Mouse (Mus musculus) cerebellum, adult 9-10 months (tissue): ENCODE data around the gene Pfkp.

Experiments used
- DNase-seq: peaks from one replicate; pipeline ENCODE4 v3.0.0; 2022

The Pfkp gene

DNA sequence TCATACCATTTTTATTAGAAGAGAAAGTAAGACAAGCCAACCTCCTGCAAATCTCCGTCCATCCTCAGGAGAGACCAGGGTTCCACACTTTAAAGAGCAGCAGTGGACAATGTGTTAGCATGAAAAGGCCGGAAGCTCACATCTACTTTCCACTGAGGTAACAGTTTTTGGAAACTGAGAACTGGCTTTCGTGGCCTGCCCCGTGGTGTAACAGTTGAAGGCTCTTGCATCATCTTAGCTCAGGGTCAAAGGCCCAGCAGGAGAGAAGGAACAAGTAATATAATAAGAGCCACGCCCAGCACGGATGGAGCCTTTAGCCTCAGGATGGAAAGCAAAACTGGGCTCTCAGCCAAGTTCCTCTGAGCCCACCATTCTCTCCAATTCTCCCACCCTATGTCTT lies 12.1 kb downstream of the Pfkp start:
- DNase-seq = no peak

DNA sequence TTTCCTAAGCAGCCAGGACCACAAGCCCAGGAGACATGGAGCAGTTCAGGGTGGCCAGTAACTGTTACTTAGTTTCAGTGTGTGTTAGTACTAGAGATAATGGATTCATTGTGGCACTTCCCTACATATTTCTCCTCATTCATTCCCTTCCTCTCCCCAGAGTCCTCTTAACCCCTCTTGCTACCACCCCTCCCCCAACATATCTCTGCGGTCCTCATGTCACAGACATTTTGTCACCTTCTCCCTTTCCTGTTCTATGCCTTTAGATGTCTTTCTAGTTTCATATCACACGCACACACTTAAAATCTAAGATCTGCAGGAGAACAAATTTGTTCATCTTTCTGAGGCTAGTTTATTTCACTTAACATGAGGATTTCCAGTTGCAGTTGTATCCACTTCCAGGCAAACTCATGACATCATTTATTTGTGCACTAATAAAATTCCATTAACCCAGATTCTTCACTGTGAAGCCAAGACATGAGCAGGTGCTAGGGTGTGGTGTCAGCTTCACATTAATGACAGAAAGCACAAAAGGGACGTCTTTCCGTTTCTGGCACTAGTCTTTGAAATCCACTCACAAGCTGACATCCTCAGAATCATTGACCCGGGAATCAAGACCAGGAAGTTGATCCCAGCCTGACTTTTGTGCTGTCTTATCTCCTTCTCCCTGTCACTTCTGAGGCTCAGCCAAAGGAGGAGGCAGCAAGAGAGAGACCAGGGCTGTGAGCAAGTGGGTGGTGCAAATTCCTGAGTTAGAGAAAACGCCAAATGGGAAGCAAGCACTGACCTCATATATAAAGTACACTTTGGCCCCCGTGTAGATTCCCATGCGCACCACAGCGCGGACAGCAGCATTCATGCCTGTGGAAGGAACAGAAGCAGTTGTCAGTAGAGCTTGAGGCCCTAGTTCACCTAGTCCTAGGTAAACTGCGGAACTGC lies 13.2 kb downstream of the Pfkp start:
- no peak for DNase-seq

DNA sequence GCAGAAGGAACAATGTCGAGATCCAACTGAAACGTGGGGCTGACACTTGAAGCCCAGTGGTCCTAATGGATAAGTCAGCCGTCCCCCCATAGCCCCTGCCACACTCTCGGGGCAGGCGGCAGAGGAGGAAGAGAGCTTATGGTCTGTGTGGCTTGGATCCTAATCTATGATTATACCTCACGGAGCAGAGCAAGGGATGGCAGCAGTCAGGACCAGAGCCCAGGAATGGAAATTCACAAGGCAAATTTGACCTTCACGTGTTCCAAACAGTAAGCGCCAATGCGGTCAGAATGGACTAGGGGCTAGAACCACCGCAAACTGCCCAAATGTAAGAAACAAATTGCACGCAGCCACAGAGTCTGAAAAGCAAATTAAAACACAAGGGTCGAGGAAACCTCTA lies 14.5 kb downstream of the Pfkp start:
- DNase-seq = no peak

DNA sequence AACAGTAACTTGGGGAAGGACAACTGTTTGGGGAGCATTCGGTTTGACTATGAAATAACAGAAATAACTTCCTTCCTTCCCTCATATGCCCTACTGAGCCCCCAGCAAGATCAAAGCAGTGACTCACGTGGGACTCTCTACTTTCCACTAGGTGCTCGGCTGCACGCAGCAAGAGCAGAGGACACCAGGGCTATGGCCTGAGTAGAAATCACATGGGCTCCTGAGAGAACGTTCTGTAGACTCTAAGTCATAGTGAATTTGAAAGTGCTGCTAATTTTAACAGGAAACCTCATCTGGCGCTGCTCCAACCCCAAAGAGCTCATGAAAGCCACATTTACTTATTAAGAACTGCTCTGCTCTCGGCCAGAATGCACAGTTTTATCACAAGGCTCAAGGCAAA lies 15.1 kb downstream of the Pfkp start:
- DNase-seq = no peak

DNA sequence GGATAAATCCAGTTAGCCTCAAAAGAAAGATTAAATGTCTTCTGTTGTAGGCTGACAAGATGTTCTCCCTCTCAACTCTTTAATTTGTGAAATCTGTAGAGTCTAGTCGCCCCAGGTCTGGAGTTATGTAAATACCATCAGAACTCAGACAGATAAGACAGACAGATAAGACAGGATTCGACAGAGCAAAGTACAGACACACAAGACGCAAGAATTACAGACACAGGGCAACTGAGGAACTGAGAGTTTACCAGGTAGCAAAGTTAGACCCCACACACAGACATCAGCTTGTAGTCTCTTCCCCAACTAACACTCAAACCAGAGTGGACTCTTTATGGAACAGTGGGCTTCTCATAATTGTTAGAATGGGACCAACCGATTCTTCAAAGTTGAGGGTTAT lies 15.6 kb downstream of the Pfkp start:
- no peak for DNase-seq

DNA sequence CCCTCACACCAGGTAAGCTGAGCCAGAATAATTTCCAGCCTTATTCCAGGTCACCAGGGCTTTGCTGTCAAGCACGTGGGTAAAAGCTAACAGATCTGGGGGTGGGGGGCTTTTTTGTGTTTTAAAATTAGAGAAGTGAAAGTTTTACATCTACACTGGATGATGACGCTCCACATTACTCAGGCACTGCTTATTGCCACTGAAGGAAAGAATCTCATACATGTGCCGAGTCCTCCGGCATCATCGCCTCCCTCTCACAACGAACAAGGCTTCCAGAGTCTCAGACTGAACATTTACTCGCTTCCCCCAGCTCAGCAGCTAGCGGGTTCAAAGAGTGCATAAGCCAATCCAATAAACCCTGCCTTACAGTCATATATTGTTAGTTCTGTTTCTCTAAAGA lies 16.1 kb downstream of the Pfkp start:
- no peak for DNase-seq

DNA sequence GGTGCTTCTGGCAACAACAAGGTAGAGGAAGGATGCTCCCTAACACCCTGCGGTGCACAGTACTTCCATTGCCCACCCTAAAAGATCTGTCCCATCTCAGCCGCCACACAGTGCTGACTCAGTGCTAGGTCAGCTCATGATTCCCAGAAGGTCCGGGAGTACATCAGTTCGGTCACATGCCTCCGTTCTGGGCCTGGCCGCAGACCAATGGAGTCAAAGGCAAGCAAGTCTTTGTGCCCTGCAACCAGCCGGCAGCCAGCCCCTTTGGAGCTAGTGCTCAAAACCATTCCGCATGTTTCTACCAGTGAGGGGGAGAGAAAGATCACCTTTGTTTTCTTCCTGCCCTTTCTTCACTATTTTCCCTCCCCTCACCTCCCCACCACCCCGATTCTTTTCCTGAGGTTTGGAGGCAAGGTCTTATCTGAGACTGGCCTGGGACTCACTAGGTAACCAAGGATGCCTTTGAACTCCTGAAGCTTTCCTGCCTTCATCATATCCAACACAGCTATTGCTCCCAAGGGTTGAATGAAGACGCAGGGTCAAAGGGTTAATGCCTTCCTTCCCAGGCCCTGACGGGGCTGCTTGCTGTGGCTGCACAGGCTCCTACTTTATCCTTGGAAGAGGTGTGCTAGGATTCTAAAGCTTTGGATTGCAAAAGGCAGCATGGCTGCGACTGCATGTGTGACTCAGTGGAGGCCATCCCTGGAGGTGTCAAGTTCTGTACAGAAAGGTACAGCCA lies 16.6 kb downstream of the Pfkp start:
- no peak for DNase-seq

DNA sequence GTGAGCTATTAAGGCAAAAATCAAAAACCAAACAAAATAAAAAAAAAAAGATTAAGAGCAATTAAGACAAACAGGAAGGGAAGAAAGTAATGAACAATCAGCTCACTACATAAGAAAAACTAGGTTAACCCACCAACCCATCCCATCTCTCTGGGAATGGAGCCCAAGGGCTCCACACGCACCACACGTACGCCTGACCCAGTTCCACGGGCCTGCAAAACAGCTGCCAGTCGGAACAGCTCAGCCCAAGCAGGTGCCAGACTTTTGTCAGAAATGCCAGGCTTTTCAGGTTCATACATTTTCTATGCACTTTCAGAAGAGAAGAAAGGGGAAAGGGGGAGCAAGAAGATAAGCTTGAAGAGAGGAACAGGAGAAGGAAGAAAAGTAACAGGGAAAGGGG lies 17.9 kb downstream of the Pfkp start:
- DNase-seq = no peak

DNA sequence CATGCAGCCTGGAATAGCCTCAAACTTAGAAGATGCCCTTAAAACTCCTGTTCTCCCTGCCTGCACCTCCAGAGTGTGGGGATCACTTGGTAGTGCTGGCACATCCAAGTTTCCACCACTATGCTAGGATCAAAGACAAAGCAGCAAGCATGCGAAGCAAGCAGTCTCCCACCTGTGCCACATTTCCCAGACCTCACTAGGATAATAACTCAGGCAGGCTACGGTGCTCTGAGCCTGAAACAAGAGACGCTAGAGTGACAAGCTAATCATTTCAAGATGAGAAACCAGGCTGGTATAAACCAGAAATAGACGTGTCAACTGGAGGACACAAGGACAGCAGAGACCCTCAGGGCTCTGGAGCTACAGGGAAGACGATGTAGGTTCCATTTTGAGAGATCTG lies 18.6 kb downstream of the Pfkp start:
- no peak for DNase-seq

DNA sequence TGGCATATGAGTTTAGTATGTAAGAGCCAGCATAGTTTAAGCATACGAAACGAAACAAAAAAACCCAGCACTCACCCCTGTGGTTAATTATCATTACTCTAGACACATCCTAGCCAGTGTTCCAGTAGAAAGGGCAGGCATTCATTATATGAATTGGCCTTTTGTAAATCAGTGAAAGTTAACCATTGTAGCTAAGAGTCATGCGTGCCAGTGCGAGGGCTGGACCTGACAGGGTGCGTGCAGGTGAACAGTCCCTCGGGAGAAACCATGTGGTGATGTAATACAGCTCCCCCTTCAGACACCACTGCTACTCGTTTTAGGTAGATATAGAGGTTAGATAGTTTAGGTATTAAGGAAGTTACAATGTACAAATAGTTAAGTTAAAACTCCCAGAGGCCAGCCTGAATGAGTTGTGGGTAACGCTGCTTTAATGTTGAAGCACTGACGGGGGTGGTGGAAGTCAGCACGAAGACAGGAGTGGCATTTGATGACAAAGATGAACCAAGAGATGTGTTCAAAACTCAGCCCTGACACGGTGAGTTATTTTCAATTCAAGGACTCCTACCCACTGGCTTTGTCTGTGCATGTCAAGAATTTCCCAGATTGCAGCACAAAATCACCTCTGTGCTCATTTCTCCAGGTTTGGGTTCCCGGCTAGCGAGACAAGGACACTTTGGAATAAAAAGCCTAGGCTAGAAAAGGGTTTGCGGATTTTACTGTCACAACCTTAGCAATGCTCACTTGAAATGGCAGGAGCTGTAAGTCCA lies 19.4 kb downstream of the Pfkp start:
- no peak for DNase-seq

DNA sequence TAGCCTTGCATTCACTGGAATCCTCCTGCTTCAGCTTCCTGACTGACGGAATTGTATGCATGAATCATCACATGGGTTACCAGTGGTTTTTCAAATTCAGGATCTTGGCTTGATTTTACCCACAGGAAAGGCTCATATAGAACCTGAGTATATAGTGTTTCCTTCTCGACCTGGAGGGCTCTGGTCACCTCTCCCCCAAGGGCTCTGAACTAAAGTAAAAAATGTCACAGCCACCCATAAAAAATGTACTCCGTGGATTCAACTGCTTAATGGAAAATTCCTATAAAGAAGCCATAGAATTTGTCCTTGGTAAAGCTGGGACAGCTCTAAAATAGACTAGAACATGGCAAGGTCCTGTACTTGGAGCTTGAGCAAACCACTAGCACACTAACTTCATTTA lies 20.3 kb downstream of the Pfkp start:
- DNase-seq = no peak

DNA sequence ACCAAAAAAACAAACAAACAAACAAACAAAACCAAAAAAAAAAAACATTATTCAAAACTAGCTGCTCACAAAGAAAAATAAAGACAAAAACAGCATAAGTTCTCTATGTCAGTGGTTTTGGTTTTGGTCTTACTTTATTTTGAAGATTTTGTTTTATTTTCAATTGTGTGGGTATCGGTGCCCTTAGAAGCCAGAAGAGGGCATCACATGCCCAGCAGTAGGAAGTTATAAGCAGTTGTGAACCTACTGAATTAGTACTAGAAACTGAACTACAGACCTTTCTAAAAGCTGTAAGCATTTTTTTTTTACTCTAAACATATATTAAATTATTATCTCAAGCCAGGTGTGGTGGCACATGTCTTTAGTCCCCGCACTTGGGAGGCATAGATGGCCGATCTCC lies 21.2 kb downstream of the Pfkp start:
- no peak for DNase-seq

DNA sequence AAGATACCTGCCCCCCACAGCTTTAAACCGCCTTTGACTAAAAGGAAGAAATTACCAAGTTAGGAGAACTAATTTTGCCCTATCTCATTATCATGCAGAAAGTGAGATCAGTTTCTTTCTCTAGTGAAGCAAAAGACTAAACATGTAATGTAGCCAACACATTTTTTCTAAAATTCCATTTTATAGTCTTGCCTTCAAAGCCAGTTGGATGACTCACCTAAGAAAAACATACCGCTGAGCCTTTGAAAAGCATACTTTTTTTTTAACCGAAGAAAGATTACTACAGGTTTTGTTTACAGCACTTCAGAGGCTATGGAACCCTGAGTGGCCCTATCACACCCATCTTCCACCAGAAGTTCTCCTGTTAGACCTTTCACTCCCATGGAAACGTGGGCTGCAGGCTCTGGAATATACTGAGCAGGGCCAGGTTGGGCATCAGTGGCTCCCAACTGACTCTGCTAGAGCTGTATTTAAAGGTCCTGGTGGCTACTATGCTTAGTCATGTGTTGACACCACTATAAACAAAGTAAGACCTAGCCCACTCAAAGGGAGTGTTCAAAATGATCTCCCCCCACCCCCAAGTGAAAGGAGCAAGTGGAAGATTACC lies 22.0 kb downstream of the Pfkp start:
- no peak for DNase-seq

DNA sequence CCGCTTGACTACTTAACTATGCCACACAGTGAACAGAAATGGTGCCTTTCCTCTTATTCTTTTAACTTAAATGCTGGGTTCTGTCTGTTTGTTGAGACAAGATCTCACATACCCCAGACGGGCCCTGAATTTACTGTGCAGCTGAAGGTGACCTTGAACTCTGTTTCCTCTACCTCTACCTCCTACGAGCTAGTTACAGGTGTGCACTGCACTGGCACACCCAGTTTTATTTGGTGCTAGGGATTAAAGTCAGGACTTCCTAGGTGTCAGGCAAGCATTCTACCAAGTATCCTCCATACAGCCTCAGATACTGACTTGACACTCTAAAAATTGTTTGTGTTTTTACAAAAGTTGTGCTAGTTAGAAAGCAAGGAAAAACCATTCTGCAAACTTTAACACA lies 22.6 kb downstream of the Pfkp start:
- DNase-seq = no peak

DNA sequence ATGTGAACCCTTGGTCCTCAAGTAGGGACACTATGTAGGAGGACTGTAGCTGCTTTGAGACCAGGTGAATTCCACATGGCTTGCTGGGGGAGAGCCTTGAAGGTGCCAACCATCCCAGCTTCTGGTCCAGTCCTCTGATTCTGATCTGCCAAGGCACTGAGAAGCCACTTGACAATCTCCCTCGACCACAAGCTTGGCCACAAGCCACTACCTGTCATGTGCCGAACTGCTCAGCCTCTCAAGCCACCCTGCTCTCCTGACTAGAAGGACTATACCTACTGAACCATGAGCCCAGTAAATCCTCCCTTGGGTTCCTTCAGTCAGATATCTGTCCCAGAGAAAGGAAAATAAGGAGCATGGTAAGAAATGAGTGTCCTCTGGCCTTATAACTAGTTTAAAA lies 24.0 kb downstream of the Pfkp start:
- no peak for DNase-seq

DNA sequence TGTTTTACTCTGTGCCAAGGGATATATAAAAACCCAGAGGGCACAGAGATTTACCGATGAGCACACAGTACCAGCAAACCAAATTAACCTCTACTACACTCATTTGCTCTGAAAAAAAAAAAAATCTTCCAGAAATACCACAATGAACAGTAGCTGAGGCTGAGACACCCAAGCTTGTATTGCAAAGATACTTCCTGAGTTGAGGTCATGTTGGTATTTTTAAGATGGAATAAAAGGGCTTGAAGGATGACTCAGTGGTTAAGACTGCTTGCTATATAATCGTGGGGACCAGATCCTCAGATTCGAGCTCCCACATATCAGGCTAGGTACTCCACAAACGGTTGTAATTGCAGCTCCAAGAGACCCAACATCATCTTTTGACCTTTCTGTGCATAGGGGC lies 24.5 kb downstream of the Pfkp start:
- DNase-seq = no peak

DNA sequence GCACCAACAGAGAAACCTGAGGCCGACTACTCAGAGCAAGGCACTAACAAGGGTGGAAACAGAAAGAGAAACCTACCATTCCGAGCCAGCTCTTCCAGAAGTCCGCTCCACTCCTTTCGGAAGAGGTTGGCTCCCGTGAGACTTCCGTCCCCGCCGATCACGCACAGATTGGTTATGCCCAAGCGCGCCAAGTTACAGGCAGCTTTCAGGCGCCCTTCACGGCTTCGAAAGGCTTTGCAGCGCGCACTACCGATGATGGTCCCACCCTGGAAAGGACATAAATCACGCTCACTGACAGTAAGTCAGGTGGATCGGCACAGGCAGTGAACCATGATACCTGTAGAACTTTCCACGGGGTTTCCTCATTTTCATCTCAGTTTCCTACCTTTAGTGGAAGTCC lies 26.7 kb downstream of the Pfkp start:
- no peak for DNase-seq

DNA sequence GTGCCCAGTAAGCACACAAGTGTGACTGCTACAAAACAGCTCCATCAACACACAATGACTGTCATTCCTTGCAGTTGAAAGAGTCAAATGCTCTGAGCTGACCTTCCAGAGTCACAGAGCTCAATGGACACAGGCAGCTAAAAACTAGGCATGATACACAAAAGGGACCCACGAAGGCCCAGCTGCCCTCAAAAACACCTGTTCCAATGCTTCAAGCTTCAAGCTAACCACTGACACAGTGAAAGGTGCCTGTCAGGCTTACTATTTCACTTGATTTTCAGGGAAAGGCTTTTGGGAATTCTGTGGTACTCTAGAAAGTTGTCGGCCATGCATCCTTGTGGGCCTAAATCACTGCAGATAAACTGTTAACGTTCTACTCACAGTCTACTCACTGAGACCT lies 28.3 kb downstream of the Pfkp start:
- DNase-seq = no peak

DNA sequence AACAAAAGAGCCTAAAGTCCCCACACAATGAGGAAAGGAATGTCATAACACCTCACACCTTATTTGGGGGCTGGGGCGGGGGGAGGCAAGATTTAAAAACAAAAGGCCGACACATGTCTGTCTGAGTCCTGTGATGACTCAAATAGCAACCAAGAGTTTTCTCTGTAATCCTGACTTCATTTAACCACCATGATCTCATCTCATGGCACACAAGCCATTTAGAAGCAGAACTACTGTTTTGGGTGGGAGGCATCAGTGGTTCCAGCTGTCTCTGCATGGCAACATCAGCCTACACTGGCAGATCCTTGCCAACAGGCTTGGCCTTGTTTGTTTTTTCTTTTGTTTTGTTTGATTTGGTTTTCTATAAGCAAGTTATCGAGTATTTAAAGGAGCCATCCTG lies 29.9 kb downstream of the Pfkp start:
- no peak for DNase-seq

DNA sequence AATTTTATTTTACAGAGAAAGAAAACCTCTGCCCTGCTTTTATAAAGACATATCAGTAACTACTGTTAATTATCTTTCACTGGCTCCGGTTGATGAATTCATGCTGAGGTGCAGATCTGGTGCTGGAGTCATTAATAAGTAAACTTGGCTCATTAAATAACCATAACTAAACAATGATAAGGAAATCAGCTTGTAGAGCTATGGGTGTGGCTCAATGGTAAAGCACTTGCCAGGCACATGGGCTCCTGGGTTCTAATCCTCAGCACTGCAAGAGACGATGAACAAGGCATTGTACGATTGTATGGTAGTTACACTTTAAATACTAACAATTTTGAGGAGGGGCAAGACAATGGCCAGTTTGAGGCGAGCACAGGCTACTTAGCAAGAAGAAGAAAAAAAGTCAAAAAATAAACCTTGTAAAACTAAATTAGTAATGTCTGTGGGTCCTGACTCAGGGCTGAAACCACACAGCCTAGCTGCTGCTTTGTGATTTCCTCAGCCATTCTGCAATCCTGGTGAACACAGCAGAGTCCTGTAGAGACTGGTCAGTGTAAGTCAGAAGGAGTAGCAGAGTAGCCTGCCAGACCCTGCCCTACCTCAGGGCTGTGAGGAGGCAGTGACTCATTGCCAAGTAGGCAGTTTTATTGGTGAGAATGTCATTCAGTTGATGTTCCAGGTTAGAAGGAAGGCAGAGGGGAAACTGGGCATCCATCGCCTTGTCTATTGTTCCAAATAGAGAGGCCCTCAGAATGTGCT lies 34.7 kb downstream of the Pfkp start:
- DNase-seq = no peak

DNA sequence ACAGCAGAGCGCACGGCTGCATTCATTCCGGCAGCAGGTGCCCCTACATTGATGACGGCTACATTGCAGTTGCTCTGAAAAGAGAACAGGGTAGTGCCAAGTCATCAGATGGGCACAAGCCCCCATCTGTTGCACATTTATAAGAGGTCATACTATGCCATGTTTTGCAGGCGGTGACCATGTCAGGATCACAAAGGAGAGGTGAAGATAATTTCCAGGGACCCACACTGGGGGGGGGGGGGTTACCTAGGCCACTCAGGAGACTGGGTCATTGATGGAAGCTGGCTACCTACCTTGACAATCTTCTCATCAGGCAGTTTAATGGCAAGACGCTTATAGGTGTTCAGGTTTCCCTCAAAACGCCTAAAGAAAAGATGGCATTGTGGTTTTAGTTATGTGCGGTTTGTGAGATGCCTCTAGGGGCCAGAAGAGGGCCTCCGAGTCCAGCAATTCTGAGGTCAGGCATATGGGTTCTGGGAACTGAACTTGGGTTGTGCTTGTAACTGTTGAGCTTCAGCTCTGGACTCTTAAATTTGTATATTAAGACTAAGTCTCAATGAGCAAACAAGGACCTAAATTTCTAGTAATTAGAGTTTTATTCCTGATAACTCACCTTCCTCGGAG lies 45.7 kb downstream of the Pfkp start:
- DNase-seq = no peak

DNA sequence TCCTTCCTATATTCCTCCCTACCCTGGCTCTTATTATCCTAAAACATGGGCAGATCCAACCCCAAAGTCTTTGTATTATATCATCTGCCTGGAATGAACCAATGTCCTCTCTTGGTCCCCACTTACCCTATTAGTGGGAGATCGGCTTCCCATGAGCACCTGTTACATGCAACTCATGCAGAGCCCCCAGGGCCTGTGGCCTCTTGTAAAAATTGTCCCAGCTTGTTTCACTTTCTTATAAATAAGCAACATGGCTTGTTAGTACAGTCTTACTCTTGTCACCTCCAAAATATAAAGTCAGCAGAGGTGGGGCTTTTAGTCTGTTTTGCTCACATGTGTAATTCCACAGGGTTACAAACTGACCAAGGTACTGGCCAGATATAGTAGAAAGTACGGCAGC lies 46.9 kb downstream of the Pfkp start:
- no peak for DNase-seq
